Mouse (Mus musculus) splenic B cell, adult 2 months (primary cell): ENCODE measurements around the gene Dusp15.

Source experiments
- DNase-seq: peaks from one replicate; pipeline ENCODE4 v3.0.0-alpha.2; 2011; ENCODE audit warnings: low read depth, low spot score
- H3K27me3 ChIP-seq: 2 replicates; pipeline ENCODE4 v1.6.1; 2012; ENCODE audit warnings: mild to moderate bottlenecking, low read length, moderate library complexity, mixed read lengths; ENCODE audit not compliant: control insufficient read depth, poor library complexity, insufficient read depth, severe bottlenecking
- H3K36me3 ChIP-seq: 2 replicates; pipeline ENCODE4 v1.6.1; 2012; ENCODE audit warnings: mild to moderate bottlenecking, low read length, moderate library complexity, mixed read lengths; ENCODE audit not compliant: control insufficient read depth, poor library complexity, insufficient read depth, severe bottlenecking

Dusp15 gene

GRCm38 (mm10) chr2:152942898-152943515 lies 8.5 kb downstream of the Dusp15 start:
- DNase-seq = no peak
- no peaks in the 10 kb centered on the region for H3K27me3 ChIP-seq
- no peaks in the 10 kb centered on the region for H3K36me3 ChIP-seq

GRCm38 (mm10) chr2:152941776-152942175 lies 9.7 kb downstream of the Dusp15 start:
- no peak for DNase-seq
- Histone ChIP-seq H3K36me3 (no peaks in the 10 kb centered on the region), H3K27me3 (no peaks in the 10 kb centered on the region)

GRCm38 (mm10) chr2:152941106-152941505 lies 10.4 kb downstream of the Dusp15 start:
- H3K27me3 ChIP-seq = no peaks in the 10 kb centered on the region
- no peak for DNase-seq
- no peaks in the 10 kb centered on the region for H3K36me3 ChIP-seq

- DNase-seq = peak; percentile 59
- H3K27me3 ChIP-seq = no peaks in the 10 kb centered on the region
- no peaks in the 10 kb centered on the region for H3K36me3 ChIP-seq
These were observed 11.7 kb downstream of the Dusp15 start for GRCm38 (mm10) chr2:152939846-152940245.

- Histone ChIP-seq H3K36me3 (no peaks in the 10 kb centered on the region), H3K27me3 (no peaks in the 10 kb centered on the region)
- peak; percentile 50 for DNase-seq
These were observed 17.9 kb downstream of the Dusp15 start for GRCm38 (mm10) chr2:152933614-152934013.

GRCm38 (mm10) chr2:152933048-152933447 lies 18.4 kb downstream of the Dusp15 start, which contains the start of gene Foxs1:
TSS of gene Foxs1 (minus strand) at chr2:152933208.
- H3K36me3 ChIP-seq = no peaks in the 10 kb centered on the region

GRCm38 (mm10) chr2:152931456-152932160 lies 19.9 kb downstream of the Dusp15 start:
- H3K27me3 ChIP-seq = no peaks in the 10 kb centered on the region
- no peak for DNase-seq
- no peaks in the 10 kb centered on the region for H3K36me3 ChIP-seq

More at GRCm38 (mm10) chr2:152933048-152933447, 18.4 kb downstream of the Dusp15 start, which contains the start of gene Foxs1:
- no peaks in the 10 kb centered on the region for H3K27me3 ChIP-seq
- DNase-seq = no peak

GRCm38 (mm10) chr2:152930276-152930675 lies 21.2 kb downstream of the Dusp15 start:
- DNase-seq = no peak
- H3K27me3 ChIP-seq = no peaks in the 10 kb centered on the region
- H3K36me3 ChIP-seq = no peaks in the 10 kb centered on the region

- DNase-seq = no peak
- Histone ChIP-seq H3K27me3 (no peaks in the 10 kb centered on the region), H3K36me3 (no peaks in the 10 kb centered on the region)
These were observed 22.5 kb downstream of the Dusp15 start for GRCm38 (mm10) chr2:152928988-152929370.

GRCm38 (mm10) chr2:152928219-152928987 lies 23.1 kb downstream of the Dusp15 start:
- no peaks in the 10 kb centered on the region for H3K36me3 ChIP-seq
- DNase-seq = no peak
- no peaks in the 10 kb centered on the region for H3K27me3 ChIP-seq

GRCm38 (mm10) chr2:152927371-152927770 lies 24.1 kb downstream of the Dusp15 start:
- no peaks in the 10 kb centered on the region for H3K27me3 ChIP-seq
- H3K36me3 ChIP-seq = no peaks in the 10 kb centered on the region
- DNase-seq = no peak

GRCm38 (mm10) chr2:152926896-152927295 lies 24.6 kb downstream of the Dusp15 start:
- DNase-seq = no peak
- no peaks in the 10 kb centered on the region for H3K36me3 ChIP-seq
- H3K27me3 ChIP-seq = no peaks in the 10 kb centered on the region

GRCm38 (mm10) chr2:152925189-152925872 lies 26.2 kb downstream of the Dusp15 start:
- no peaks in the 10 kb centered on the region for H3K27me3 ChIP-seq
- no peaks in the 10 kb centered on the region for H3K36me3 ChIP-seq
- no peak for DNase-seq

GRCm38 (mm10) chr2:152924543-152924942 lies 27.0 kb downstream of the Dusp15 start:
- Histone ChIP-seq H3K36me3 (no peaks in the 10 kb centered on the region), H3K27me3 (no peaks in the 10 kb centered on the region)
- DNase-seq = no peak
